Mouse (Mus musculus): Measurements from ENCODE around the gene Clasrp. TPM values are rescaled to one million over a fixed set of nuclear protein-coding genes. Genes with fewer than 3 reads are reported as not detected.
A peak's percentile ranks its signal among the peaks of the same experiment; 100 is the strongest.
"Not testable (repeated sequence)": the region's sequence is repeated elsewhere in the genome, so short reads cannot be mapped to it uniquely, and the experiment has no call there.

Clasrp gene
- polyA plus RNA-seq, 1 experiment from 2014 or later: 58.6 TPM

- Histone ChIP-seq H3K9ac (0 out of 2 replicates have a peak overlapping the region, but pooled peaks have one; percentile 99), H3K4me1 (peaks cover 29% of the 10 kb centered on the region)
- WGBS: 57% methylated on average over 10 of the region's 10 CpGs
Measured at GRCm38 (mm10) chr7:19604606-19605214, 424 bp upstream of the Clasrp start.

GRCm38 (mm10) chr7:19603055-19603454 is 1.2 kb downstream of the Clasrp start:
- Histone ChIP-seq H3K4me2 (peak overlapping the region; percentile 83), H3K4me3 (replicated peaks) (peak overlapping the region; percentile 100), H3K27me3 (no peaks in the 10 kb centered on the region), H3K4me1 (peaks cover 29% of the 10 kb centered on the region), H3K36me3 (peaks cover 48% of the 10 kb centered on the region), H3K27ac (no peak overlapping the region), H3K9me3 (replicated peaks) (no peaks in the 10 kb centered on the region), H3K9ac (peak overlapping the region; percentile 99)
- no peak for ATAC-seq (replicated peaks; ENCODE audit: low FRiP score)
- 74% methylated on average over 12 of the region's 12 CpGs for WGBS

More at GRCm38 (mm10) chr7:19604606-19605214, 424 bp upstream of the Clasrp start:
- peak overlapping the region; percentile 54; the same call in 1 of the 2 replicates for H3K27ac ChIP-seq
- peaks cover 33% of the 10 kb centered on the region for H3K36me3 ChIP-seq
- H3K9me3 ChIP-seq (replicated peaks); H3K27me3 ChIP-seq; ATAC-seq (replicated peaks; ENCODE audit: low FRiP score): not testable (repeated sequence)
- H3K4me3 ChIP-seq (replicated peaks): peak overlapping the region; percentile 100
- H3K4me2 ChIP-seq: peak overlapping the region; percentile 83

GRCm38 (mm10) chr7:19600562-19600961 is 3.7 kb downstream of the Clasrp start:
- no peak overlapping the region for H3K4me2 ChIP-seq
- H3K4me1 ChIP-seq: peaks cover 29% of the 10 kb centered on the region
- no peaks in the 10 kb centered on the region for H3K27me3 ChIP-seq
- H3K27ac ChIP-seq: no peak overlapping the region
- WGBS: 67% methylated on average over 5 of the region's 5 CpGs
- no peak overlapping the region for H3K9ac ChIP-seq
- ATAC-seq (replicated peaks; ENCODE audit: low FRiP score): no peak
- no peaks in the 10 kb centered on the region for H3K9me3 ChIP-seq (replicated peaks)
- H3K36me3 ChIP-seq: peaks cover 69% of the 10 kb centered on the region
- no peak overlapping the region for H3K4me3 ChIP-seq (replicated peaks)

- H3K36me3 ChIP-seq: peaks cover 94% of the 10 kb centered on the region
Measured at GRCm38 (mm10) chr7:19593061-19593730, 11.1 kb downstream of the Clasrp start.

GRCm38 (mm10) chr7:19589917-19590316 is 14.4 kb downstream of the Clasrp start:
- Histone ChIP-seq H3K4me1 (no peaks in the 10 kb centered on the region), H3K27ac (no peak overlapping the region), H3K9ac (no peak overlapping the region), H3K36me3 (peaks cover 98% of the 10 kb centered on the region), H3K9me3 (replicated peaks) (no peaks in the 10 kb centered on the region), H3K4me2 (no peak overlapping the region), H3K27me3 (no peaks in the 10 kb centered on the region), H3K4me3 (replicated peaks) (no peak overlapping the region)
- peak; percentile 30 for ATAC-seq (replicated peaks; ENCODE audit: low FRiP score)
- 70% methylated on average over 3 of the region's 3 CpGs for WGBS

More at GRCm38 (mm10) chr7:19593061-19593730, 11.1 kb downstream of the Clasrp start:
- Histone ChIP-seq H3K4me3 (replicated peaks) (no peak overlapping the region), H3K4me1 (no peaks in the 10 kb centered on the region), H3K4me2 (no peak overlapping the region), H3K9ac (no peak overlapping the region), H3K27me3 (no peaks in the 10 kb centered on the region), H3K27ac (no peak overlapping the region), H3K9me3 (replicated peaks) (no peaks in the 10 kb centered on the region)
- no peak for ATAC-seq (replicated peaks; ENCODE audit: low FRiP score)
- 87% methylated on average over 10 of the region's 10 CpGs for WGBS

- 60% methylated on average over 3 of the region's 3 CpGs for WGBS
- no peak overlapping the region for H3K4me3 ChIP-seq (replicated peaks)
- no peaks in the 10 kb centered on the region for H3K27me3 ChIP-seq
- no peaks in the 10 kb centered on the region for H3K9me3 ChIP-seq (replicated peaks)
- no peak for ATAC-seq (replicated peaks; ENCODE audit: low FRiP score)
- H3K4me2 ChIP-seq: no peak overlapping the region
- H3K36me3 ChIP-seq: peaks cover 100% of the 10 kb centered on the region
- H3K9ac ChIP-seq: no peak overlapping the region
- no peak overlapping the region for H3K27ac ChIP-seq
- no peaks in the 10 kb centered on the region for H3K4me1 ChIP-seq
Measured at GRCm38 (mm10) chr7:19589207-19589606, 15.1 kb downstream of the Clasrp start.

GRCm38 (mm10) chr7:19586269-19586668 is 18.0 kb downstream of the Clasrp start:
- Histone ChIP-seq H3K9ac (no peak overlapping the region), H3K27ac (no peak overlapping the region), H3K4me2 (no peak overlapping the region), H3K9me3 (replicated peaks) (no peaks in the 10 kb centered on the region), H3K4me3 (replicated peaks) (no peak overlapping the region), H3K4me1 (no peaks in the 10 kb centered on the region), H3K27me3 (no peaks in the 10 kb centered on the region), H3K36me3 (peaks cover 98% of the 10 kb centered on the region)
- ATAC-seq (replicated peaks; ENCODE audit: low FRiP score): no peak
- 79% methylated on average over 46 of the region's 46 CpGs for WGBS

GRCm38 (mm10) chr7:19580634-19581033 is 23.7 kb downstream of the Clasrp start:
- Histone ChIP-seq H3K4me1 (peaks cover 14% of the 10 kb centered on the region), H3K4me3 (replicated peaks) (no peak overlapping the region), H3K9ac (no peak overlapping the region), H3K4me2 (no peak overlapping the region), H3K9me3 (replicated peaks) (no peaks in the 10 kb centered on the region), H3K36me3 (peaks cover 56% of the 10 kb centered on the region), H3K27ac (no peak overlapping the region), H3K27me3 (peaks cover 32% of the 10 kb centered on the region)
- 88% methylated on average over 8 of the region's 8 CpGs for WGBS
- ATAC-seq (replicated peaks; ENCODE audit: low FRiP score): no peak

GRCm38 (mm10) chr7:19579751-19580150 is 24.5 kb downstream of the Clasrp start:
- H3K27me3 ChIP-seq: peaks cover 39% of the 10 kb centered on the region
- H3K27ac ChIP-seq: no peak overlapping the region
- H3K9me3 ChIP-seq (replicated peaks): no peaks in the 10 kb centered on the region
- ATAC-seq (replicated peaks; ENCODE audit: low FRiP score): no peak
- no peak overlapping the region for H3K4me3 ChIP-seq (replicated peaks)
- H3K4me1 ChIP-seq: peaks cover 14% of the 10 kb centered on the region
- H3K36me3 ChIP-seq: peaks cover 47% of the 10 kb centered on the region
- 88% methylated on average over 10 of the region's 10 CpGs for WGBS
- no peak overlapping the region for H3K9ac ChIP-seq
- no peak overlapping the region for H3K4me2 ChIP-seq

- 57% methylated on average over 4 of the region's 4 CpGs for WGBS
- H3K4me2 ChIP-seq: no peak overlapping the region
- H3K9ac ChIP-seq: no peak overlapping the region
- H3K9me3 ChIP-seq (replicated peaks): no peaks in the 10 kb centered on the region
- 0 out of 2 replicates have a peak overlapping the region, but pooled peaks have one; percentile 46 for H3K4me3 ChIP-seq (replicated peaks)
- ATAC-seq (replicated peaks; ENCODE audit: low FRiP score): no peak
- H3K27ac ChIP-seq: no peak overlapping the region
- peaks cover 34% of the 10 kb centered on the region for H3K36me3 ChIP-seq
- H3K27me3 ChIP-seq: peaks cover 42% of the 10 kb centered on the region
- H3K4me1 ChIP-seq: peaks cover 22% of the 10 kb centered on the region
Measured at GRCm38 (mm10) chr7:19578436-19578835, 25.9 kb downstream of the Clasrp start.

GRCm38 (mm10) chr7:19577877-19578414 is 26.3 kb downstream of the Clasrp start:
- Histone ChIP-seq H3K9me3 (replicated peaks) (no peaks in the 10 kb centered on the region), H3K9ac (peak overlapping the region; percentile 45; the same call in 1 of the 2 replicates), H3K36me3 (peaks cover 30% of the 10 kb centered on the region), H3K27me3 (peaks cover 42% of the 10 kb centered on the region), H3K4me1 (peaks cover 22% of the 10 kb centered on the region), H3K4me2 (peak overlapping the region; percentile 89), H3K27ac (no peak overlapping the region), H3K4me3 (replicated peaks) (peak overlapping the region; percentile 46)
- no peak for ATAC-seq (replicated peaks; ENCODE audit: low FRiP score)
- WGBS: 20% methylated on average over 10 of the region's 10 CpGs

GRCm38 (mm10) chr7:19577141-19577852 is 27.0 kb downstream of the Clasrp start, which contains the start of the genes Zfp296 and Gemin7:
Zfp296 (plus strand) TSS chr7:19577287.
Gemin7 (minus strand) TSS chr7:19577595.
- peak within 1 kb of the TSS; percentile 46 for H3K4me3 ChIP-seq (replicated peaks)
- WGBS: under 1% methylated on average over 54 of the region's 56 CpGs
- no peaks in the 10 kb centered on the region for H3K9me3 ChIP-seq (replicated peaks)
- H3K9ac ChIP-seq: peak within 1 kb of the TSS; percentile 45
- H3K4me1 ChIP-seq: peaks cover 25% of the 10 kb centered on the region
- H3K27ac ChIP-seq: no peak within 1 kb of the TSS
- H3K4me2 ChIP-seq: peak within 1 kb of the TSS; percentile 89
- H3K36me3 ChIP-seq: peaks cover 25% of the 10 kb centered on the region
- H3K27me3 ChIP-seq: peaks cover 42% of the 10 kb centered on the region
- no peak for ATAC-seq (replicated peaks; ENCODE audit: low FRiP score)

Measured in kidney, embryonic 15.5 days (tissue).